Mouse (Mus musculus) heart, adult 2 months (tissue): Measurements from ENCODE around the gene Itfg2.

ENCODE experiments used
- CTCF ChIP-seq: fragments of 200-600 bp; IDR thresholded peaks from 2 replicates; pipeline ENCODE4 v1.8.1; 2022; ENCODE audit warnings: antibody characterized with exemption, mild to moderate bottlenecking, moderate library complexity
- EP300 ChIP-seq: fragments of 200-500 bp; IDR thresholded peaks from 2 replicates; pipeline ENCODE4 v1.6.1; 2011; ENCODE audit warnings: low read depth, low read length, control low read depth; ENCODE audit not compliant: insufficient read depth

DNA sequence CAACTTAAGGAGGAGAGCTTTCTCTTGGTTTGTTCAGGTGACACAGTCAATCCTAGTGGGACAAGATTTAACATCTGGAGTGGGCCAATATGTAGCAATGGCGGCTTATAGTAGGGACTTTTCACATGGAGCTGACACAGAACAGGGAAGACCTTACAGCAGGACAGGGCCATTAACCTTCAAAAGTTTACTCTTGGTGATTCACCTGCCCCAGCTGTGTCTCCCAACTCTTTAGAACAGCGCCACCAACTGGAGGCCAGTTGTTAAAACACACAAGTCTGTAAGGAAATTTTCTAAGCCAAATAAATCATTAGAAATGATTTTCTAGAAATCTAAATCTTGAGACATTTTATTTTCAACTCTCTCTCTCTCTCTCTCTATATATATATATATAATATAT, 42.6 kb upstream of the Itfg2 start:
- TF ChIP-seq EP300 (no peak), CTCF (peak; percentile 51)
